Mouse (Mus musculus): Measurements from ENCODE around the gene Mall. TPM values are rescaled to one million over a fixed set of nuclear protein-coding genes. Genes with fewer than 3 reads are reported as not detected.

The Mall gene
- polyA plus RNA-seq, 1 experiment from 2014 or later: 1.1 TPM

- Histone ChIP-seq H3K36me3 (ENCODE audit: control insufficient read depth, insufficient read depth, low read length) (no peaks in the 10 kb centered on the region; the same call in 1 of the 2 replicates), H3K27ac (ENCODE audit: low read depth, low read length) (no peak overlapping the region), H3K4me3 (ENCODE audit: low read depth, low read length) (no peak overlapping the region), H3K4me1 (replicated peaks; ENCODE audit: control insufficient read depth, insufficient read depth, low read length) (no peaks in the 10 kb centered on the region), H3K27me3 (ENCODE audit: control insufficient read depth, insufficient read depth, low read length) (no peaks in the 10 kb centered on the region), H3K9me3 (ENCODE audit: control insufficient read depth, low read length) (no peaks in the 10 kb centered on the region), H3K4me2 (ENCODE audit: low read depth, low read length, severe bottlenecking) (no peak overlapping the region), H3K9ac (ENCODE audit: low read length) (no peak overlapping the region)
- 92% methylated on average over 5 of the region's 5 CpGs for WGBS
- DNase-seq (ENCODE audit: low spot score) (no peak), ATAC-seq (replicated peaks; ENCODE audit: low FRiP score) (no peak)
Measured at GRCm38 (mm10) chr2:127759157-127759880, 29.6 kb upstream of the Mall start.

- H3K4me1 ChIP-seq (replicated peaks; ENCODE audit: control insufficient read depth, insufficient read depth, low read length): no peaks in the 10 kb centered on the region
- WGBS: 51% methylated on average over 8 of the region's 8 CpGs
- no peaks in the 10 kb centered on the region for H3K36me3 ChIP-seq (ENCODE audit: control insufficient read depth, insufficient read depth, low read length)
- H3K4me2 ChIP-seq (ENCODE audit: low read depth, low read length, severe bottlenecking): no peak overlapping the region
- ATAC-seq (replicated peaks; ENCODE audit: low FRiP score) (0 out of 2 replicates have a peak, but pooled peaks have one; percentile 46), DNase-seq (ENCODE audit: low spot score) (no peak)
- peak overlapping the region; percentile 8; the same call in 1 of the 2 replicates for H3K9ac ChIP-seq (ENCODE audit: low read length)
- no peak overlapping the region for H3K27ac ChIP-seq (ENCODE audit: low read depth, low read length)
- no peaks in the 10 kb centered on the region for H3K9me3 ChIP-seq (ENCODE audit: control insufficient read depth, low read length)
- no peak overlapping the region for H3K4me3 ChIP-seq (ENCODE audit: low read depth, low read length)
- no peaks in the 10 kb centered on the region for H3K27me3 ChIP-seq (ENCODE audit: control insufficient read depth, insufficient read depth, low read length)
Measured at GRCm38 (mm10) chr2:127757171-127757570, 27.4 kb upstream of the Mall start.

GRCm38 (mm10) chr2:127754113-127754512, 24.4 kb upstream of the Mall start:
- Histone ChIP-seq H3K4me2 (ENCODE audit: low read depth, low read length, severe bottlenecking) (no peak overlapping the region), H3K36me3 (ENCODE audit: control insufficient read depth, insufficient read depth, low read length) (no peaks in the 10 kb centered on the region), H3K4me1 (replicated peaks; ENCODE audit: control insufficient read depth, insufficient read depth, low read length) (no peaks in the 10 kb centered on the region), H3K9ac (ENCODE audit: low read length) (no peak overlapping the region), H3K4me3 (ENCODE audit: low read depth, low read length) (no peak overlapping the region), H3K27ac (ENCODE audit: low read depth, low read length) (no peak overlapping the region), H3K9me3 (ENCODE audit: control insufficient read depth, low read length) (no peaks in the 10 kb centered on the region), H3K27me3 (ENCODE audit: control insufficient read depth, insufficient read depth, low read length) (no peaks in the 10 kb centered on the region)
- 97% methylated on average over 4 of the region's 4 CpGs for WGBS
- no peak for DNase-seq (ENCODE audit: low spot score)
- ATAC-seq (replicated peaks; ENCODE audit: low FRiP score): no peak

- Histone ChIP-seq H3K4me2 (ENCODE audit: low read depth, low read length, severe bottlenecking) (no peak overlapping the region), H3K9ac (ENCODE audit: low read length) (no peak overlapping the region), H3K4me3 (ENCODE audit: low read depth, low read length) (no peak overlapping the region)
Measured at GRCm38 (mm10) chr2:127751849-127752610, 22.3 kb upstream of the Mall start.

GRCm38 (mm10) chr2:127749376-127749775, 19.6 kb upstream of the Mall start:
- Histone ChIP-seq H3K9ac (ENCODE audit: low read length) (no peak overlapping the region), H3K36me3 (ENCODE audit: control insufficient read depth, insufficient read depth, low read length) (no peaks in the 10 kb centered on the region), H3K4me2 (ENCODE audit: low read depth, low read length, severe bottlenecking) (no peak overlapping the region), H3K27ac (ENCODE audit: low read depth, low read length) (no peak overlapping the region), H3K27me3 (ENCODE audit: control insufficient read depth, insufficient read depth, low read length) (no peaks in the 10 kb centered on the region), H3K4me3 (ENCODE audit: low read depth, low read length) (no peak overlapping the region), H3K4me1 (replicated peaks; ENCODE audit: control insufficient read depth, insufficient read depth, low read length) (no peaks in the 10 kb centered on the region), H3K9me3 (ENCODE audit: control insufficient read depth, low read length) (no peaks in the 10 kb centered on the region)
- 76% methylated on average over 1 of the region's 1 CpGs for WGBS
- no peak for DNase-seq (ENCODE audit: low spot score)
- no peak for ATAC-seq (replicated peaks; ENCODE audit: low FRiP score)

More at GRCm38 (mm10) chr2:127751849-127752610, 22.3 kb upstream of the Mall start:
- H3K9me3 ChIP-seq (ENCODE audit: control insufficient read depth, low read length): no peaks in the 10 kb centered on the region
- 87% methylated on average over 11 of the region's 11 CpGs for WGBS
- no peak overlapping the region for H3K27ac ChIP-seq (ENCODE audit: low read depth, low read length)
- no peaks in the 10 kb centered on the region for H3K4me1 ChIP-seq (replicated peaks; ENCODE audit: control insufficient read depth, insufficient read depth, low read length)
- DNase-seq (ENCODE audit: low spot score): no peak
- H3K36me3 ChIP-seq (ENCODE audit: control insufficient read depth, insufficient read depth, low read length): no peaks in the 10 kb centered on the region
- H3K27me3 ChIP-seq (ENCODE audit: control insufficient read depth, insufficient read depth, low read length): no peaks in the 10 kb centered on the region
- no peak for ATAC-seq (replicated peaks; ENCODE audit: low FRiP score)

GRCm38 (mm10) chr2:127748316-127748715, 18.6 kb upstream of the Mall start:
- Histone ChIP-seq H3K27ac (ENCODE audit: low read depth, low read length) (no peak overlapping the region), H3K36me3 (ENCODE audit: control insufficient read depth, insufficient read depth, low read length) (no peaks in the 10 kb centered on the region), H3K4me3 (ENCODE audit: low read depth, low read length) (no peak overlapping the region), H3K4me1 (replicated peaks; ENCODE audit: control insufficient read depth, insufficient read depth, low read length) (no peaks in the 10 kb centered on the region), H3K4me2 (ENCODE audit: low read depth, low read length, severe bottlenecking) (no peak overlapping the region), H3K27me3 (ENCODE audit: control insufficient read depth, insufficient read depth, low read length) (no peaks in the 10 kb centered on the region), H3K9me3 (ENCODE audit: control insufficient read depth, low read length) (no peaks in the 10 kb centered on the region), H3K9ac (ENCODE audit: low read length) (no peak overlapping the region)
- no peak for ATAC-seq (replicated peaks; ENCODE audit: low FRiP score)
- no peak for DNase-seq (ENCODE audit: low spot score)
- WGBS: 65% methylated on average over 7 of the region's 7 CpGs

GRCm38 (mm10) chr2:127742637-127743036, 12.9 kb upstream of the Mall start:
- Histone ChIP-seq H3K27me3 (ENCODE audit: control insufficient read depth, insufficient read depth, low read length) (no peaks in the 10 kb centered on the region), H3K4me1 (replicated peaks; ENCODE audit: control insufficient read depth, insufficient read depth, low read length) (no peaks in the 10 kb centered on the region), H3K36me3 (ENCODE audit: control insufficient read depth, insufficient read depth, low read length) (no peaks in the 10 kb centered on the region), H3K27ac (ENCODE audit: low read depth, low read length) (no peak overlapping the region), H3K9ac (ENCODE audit: low read length) (no peak overlapping the region), H3K4me3 (ENCODE audit: low read depth, low read length) (no peak overlapping the region), H3K9me3 (ENCODE audit: control insufficient read depth, low read length) (no peaks in the 10 kb centered on the region), H3K4me2 (ENCODE audit: low read depth, low read length, severe bottlenecking) (no peak overlapping the region)
- whole genome bisulfite sequencing: 91% methylated on average over 3 of the region's 3 CpGs
- no peak for DNase-seq (ENCODE audit: low spot score)
- no peak for ATAC-seq (replicated peaks; ENCODE audit: low FRiP score)

GRCm38 (mm10) chr2:127740756-127741519, 11.2 kb upstream of the Mall start:
- H3K4me1 ChIP-seq (replicated peaks; ENCODE audit: control insufficient read depth, insufficient read depth, low read length): no peaks in the 10 kb centered on the region
- no peak overlapping the region for H3K9ac ChIP-seq (ENCODE audit: low read length)
- ATAC-seq (replicated peaks; ENCODE audit: low FRiP score): no peak
- H3K36me3 ChIP-seq (ENCODE audit: control insufficient read depth, insufficient read depth, low read length): no peaks in the 10 kb centered on the region
- H3K27me3 ChIP-seq (ENCODE audit: control insufficient read depth, insufficient read depth, low read length): no peaks in the 10 kb centered on the region
- no peak overlapping the region for H3K4me2 ChIP-seq (ENCODE audit: low read depth, low read length, severe bottlenecking)
- H3K27ac ChIP-seq (ENCODE audit: low read depth, low read length): no peak overlapping the region
- no peak for DNase-seq (ENCODE audit: low spot score)
- no peaks in the 10 kb centered on the region for H3K9me3 ChIP-seq (ENCODE audit: control insufficient read depth, low read length)
- H3K4me3 ChIP-seq (ENCODE audit: low read depth, low read length): no peak overlapping the region
- 74% methylated on average over 9 of the region's 9 CpGs for WGBS
